Mouse (Mus musculus): ENCODE measurements around the gene Pdzd3.
A peak's percentile ranks its signal among the peaks of the same experiment; 100 is the strongest.

The Pdzd3 gene

GRCm38 (mm10) chr9:44250445-44250844, 826 bp downstream of the Pdzd3 start:
- DNase-seq (ENCODE audit: low spot score in 2 of 2) = no peak

- DNase-seq (ENCODE audit: low spot score in 2 of 2) = peak in 1 of 2 experiments; percentile 59
Measured at GRCm38 (mm10) chr9:44249181-44250146, 1.8 kb downstream of the Pdzd3 start.

- no peak for DNase-seq (ENCODE audit: low spot score in 2 of 2)
Measured at GRCm38 (mm10) chr9:44247907-44248306, 3.4 kb downstream of the Pdzd3 start.

- DNase-seq (ENCODE audit: low spot score in 2 of 2) = no peak
Measured at GRCm38 (mm10) chr9:44243621-44244020, 7.7 kb downstream of the Pdzd3 start.

- DNase-seq (ENCODE audit: low spot score in 2 of 2) = no peak
Measured at GRCm38 (mm10) chr9:44241418-44241817, 9.9 kb downstream of the Pdzd3 start.

- no peak for DNase-seq (ENCODE audit: low spot score in 2 of 2)
Measured at GRCm38 (mm10) chr9:44240911-44241310, 10.4 kb downstream of the Pdzd3 start.

- no peak for DNase-seq (ENCODE audit: low spot score in 2 of 2)
Measured at GRCm38 (mm10) chr9:44240399-44240798, 10.9 kb downstream of the Pdzd3 start, which contains the start of gene Ccdc153. Ccdc153 (plus strand) TSS chr9:44240676.

- DNase-seq (ENCODE audit: low spot score in 2 of 2) = peak in 1 of 2 experiments; percentile 39
Measured at GRCm38 (mm10) chr9:44239447-44239846, 11.8 kb downstream of the Pdzd3 start.

GRCm38 (mm10) chr9:44238501-44239190, 12.6 kb downstream of the Pdzd3 start:
- DNase-seq (ENCODE audit: low spot score in 2 of 2) = no peak

GRCm38 (mm10) chr9:44237128-44237527, 14.1 kb downstream of the Pdzd3 start:
- no peak for DNase-seq (ENCODE audit: low spot score in 2 of 2)

- no peak for DNase-seq (ENCODE audit: low spot score in 2 of 2)
Measured at GRCm38 (mm10) chr9:44236601-44237000, 14.7 kb downstream of the Pdzd3 start.

- DNase-seq (ENCODE audit: low spot score in 2 of 2) = no peak
Measured at GRCm38 (mm10) chr9:44234479-44235427, 16.5 kb downstream of the Pdzd3 start.

GRCm38 (mm10) chr9:44233802-44234478, 17.3 kb downstream of the Pdzd3 start, which contains the start of gene Cbl:
Cbl (minus strand) TSS chr9:44234049.
- DNase-seq (ENCODE audit: low spot score in 2 of 2) = peak; percentile 98 to 99

- no peak for DNase-seq (ENCODE audit: low spot score in 2 of 2)
Measured at GRCm38 (mm10) chr9:44233021-44233801, 18.1 kb downstream of the Pdzd3 start.

GRCm38 (mm10) chr9:44231609-44232008, 19.7 kb downstream of the Pdzd3 start:
- DNase-seq (ENCODE audit: low spot score in 2 of 2) = no peak

- DNase-seq (ENCODE audit: low spot score in 2 of 2) = no peak
Measured at GRCm38 (mm10) chr9:44225993-44226392, 25.3 kb downstream of the Pdzd3 start.

GRCm38 (mm10) chr9:44213538-44213937, 37.7 kb downstream of the Pdzd3 start:
- no peak for DNase-seq (ENCODE audit: low spot score in 2 of 2)

GRCm38 (mm10) chr9:44212406-44212805, 38.9 kb downstream of the Pdzd3 start:
- no peak for DNase-seq (ENCODE audit: low spot score in 2 of 2)

- DNase-seq (ENCODE audit: low spot score in 2 of 2) = no peak
Measured at GRCm38 (mm10) chr9:44209416-44209815, 41.9 kb downstream of the Pdzd3 start.

GRCm38 (mm10) chr9:44207840-44208239, 43.4 kb downstream of the Pdzd3 start:
- DNase-seq (ENCODE audit: low spot score in 2 of 2) = no peak

Measured in frontal cortex, postnatal 14 days (tissue).